Mouse (Mus musculus) cortical plate, adult 2 months (tissue): Measurements from ENCODE around the gene Gatm.

ENCODE experiments used
- CTCF ChIP-seq: fragments of 200-500 bp; IDR thresholded peaks from 2 replicates; pipeline ENCODE4 v1.5.1; 2011; ENCODE audit warnings: mild to moderate bottlenecking, control low read depth, low read length; ENCODE audit not compliant: insufficient read depth; ENCODE audit errors: extremely low read depth
- POLR2A ChIP-seq: fragments of 200-500 bp; IDR thresholded peaks from 2 replicates; pipeline ENCODE4 v1.6.1; 2011; ENCODE audit warnings: mild to moderate bottlenecking, low read length, control low read depth; ENCODE audit not compliant: insufficient read depth; ENCODE audit errors: extremely low read depth

- TF ChIP-seq POLR2A = no peak
- TF ChIP-seq CTCF = no peak
Measured at GRCm38 (mm10) chr2:122618719-122619118, 7.6 kb upstream of the Gatm start.
